Mouse (Mus musculus): Measurements from ENCODE around the gene Pex3. TPM values are rescaled to one million over a fixed set of nuclear protein-coding genes. Genes with fewer than 3 reads are reported as not detected.

Pex3 gene
- 29.5 and 34.2 TPM in 2 replicates for polyA plus RNA-seq (2015; fragmentation: Nextera tagmentation; extraction: Ambion mirVana)

DNA sequence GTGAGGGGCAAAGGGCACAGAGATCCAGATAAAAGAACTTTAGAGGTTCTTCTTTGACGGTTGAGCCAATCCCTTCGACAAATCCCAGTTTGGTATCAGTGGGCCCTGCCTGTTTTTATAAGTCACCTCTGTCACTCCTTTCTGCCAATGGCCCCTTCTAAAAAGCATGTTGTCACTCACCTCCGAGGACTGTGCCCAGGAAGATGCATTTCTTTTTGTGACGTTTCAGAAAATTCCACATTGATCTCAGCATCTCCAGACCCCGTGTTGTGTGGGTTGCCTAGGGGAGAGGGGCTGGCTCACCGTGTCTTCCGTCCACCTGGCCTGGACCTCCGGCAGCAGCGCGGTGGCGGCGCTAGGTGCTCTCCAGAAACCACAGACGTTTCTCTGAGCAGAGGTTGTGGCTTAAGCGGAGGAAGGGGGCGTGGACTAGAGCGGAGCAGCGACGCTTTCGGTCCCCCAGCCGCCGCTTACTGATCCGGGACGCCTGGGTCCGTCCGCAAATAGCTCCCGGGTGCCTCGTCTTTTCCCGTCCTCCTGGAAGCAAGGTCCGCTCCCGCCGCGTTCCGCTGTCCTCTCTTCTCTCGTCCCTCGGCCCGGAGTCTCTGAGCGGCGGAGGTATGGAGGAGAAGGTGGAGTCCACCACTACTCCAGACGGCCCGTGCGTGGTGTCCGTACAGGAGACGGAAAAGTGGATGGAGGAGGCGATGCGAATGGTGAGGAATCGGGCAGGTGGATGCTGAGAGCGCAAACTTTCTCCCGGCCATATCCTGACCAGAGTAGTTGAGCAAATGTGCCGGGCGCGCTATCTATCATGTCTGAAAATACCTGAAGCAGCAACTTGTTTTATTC is at the start of gene Pex3, which contains the start of gene Adat2:
Gene Pex3, minus strand, starts transcription at position 497 of the 852 bp plus-strand sequence.
Gene Adat2, plus strand, starts transcription at position 249 of the 852 bp plus-strand sequence.
- peak; percentile 96 for ATAC-seq
- Histone ChIP-seq H3K27me3 (ENCODE audit: control insufficient read depth, insufficient read depth, low read depth, low read length) (no peaks in the 10 kb centered on the region), H3K9me3 (replicated peaks; ENCODE audit: control insufficient read depth, low read length, poor library complexity, severe bottlenecking) (no peaks in the 10 kb centered on the region), H3K27ac (ENCODE audit: low read length) (peak within 1 kb of the TSS; percentile 65), H3K4me1 (ENCODE audit: control insufficient read depth, insufficient read depth, low read length) (peaks cover 12% of the 10 kb centered on the region), H3K36me3 (ENCODE audit: control insufficient read depth, insufficient read depth, low read length) (no peaks in the 10 kb centered on the region), H3K9ac (ENCODE audit: low read depth, low read length) (peak within 1 kb of the TSS; percentile 86), H3K4me3 (ENCODE audit: low read depth, low read length) (peak within 1 kb of the TSS; percentile 85), H3K4me2 (ENCODE audit: low read length) (peak within 1 kb of the TSS; percentile 80)
- under 1% methylated on average over 51 of the region's 51 CpGs for WGBS

DNA sequence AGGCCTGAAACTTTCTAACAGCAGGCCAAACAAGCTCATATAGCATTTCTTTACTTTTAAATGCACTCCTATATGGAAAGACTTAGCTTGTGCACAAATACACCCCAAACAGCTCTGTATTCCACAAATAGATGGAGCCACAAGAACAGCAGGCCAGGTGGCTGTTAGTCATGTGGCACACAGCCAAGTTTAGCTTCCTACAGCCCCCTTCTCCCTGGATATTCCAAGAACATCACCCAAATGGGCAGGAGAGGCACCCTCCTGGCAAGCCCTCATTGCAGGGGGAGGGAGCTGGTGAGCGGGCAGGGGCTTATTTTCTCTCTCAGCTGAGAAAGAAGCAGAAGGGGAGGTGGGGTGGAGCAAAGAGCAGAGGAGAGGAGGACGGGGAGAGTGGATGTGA is 48.0 kb upstream of the Pex3 start:
- H3K4me3 ChIP-seq (ENCODE audit: low read depth, low read length) = no peak overlapping the region
- no peaks in the 10 kb centered on the region for H3K36me3 ChIP-seq (ENCODE audit: control insufficient read depth, insufficient read depth, low read length)
- ATAC-seq = no peak
- H3K9ac ChIP-seq (ENCODE audit: low read depth, low read length) = no peak overlapping the region
- no peaks in the 10 kb centered on the region for H3K27me3 ChIP-seq (ENCODE audit: control insufficient read depth, insufficient read depth, low read depth, low read length)
- H3K27ac ChIP-seq (ENCODE audit: low read length) = no peak overlapping the region
- no peaks in the 10 kb centered on the region for H3K9me3 ChIP-seq (replicated peaks; ENCODE audit: control insufficient read depth, low read length, poor library complexity, severe bottlenecking)
- no peaks in the 10 kb centered on the region for H3K4me1 ChIP-seq (ENCODE audit: control insufficient read depth, insufficient read depth, low read length)
- H3K4me2 ChIP-seq (ENCODE audit: low read length) = no peak overlapping the region
- 63% methylated on average over 2 of the region's 2 CpGs for WGBS

DNA sequence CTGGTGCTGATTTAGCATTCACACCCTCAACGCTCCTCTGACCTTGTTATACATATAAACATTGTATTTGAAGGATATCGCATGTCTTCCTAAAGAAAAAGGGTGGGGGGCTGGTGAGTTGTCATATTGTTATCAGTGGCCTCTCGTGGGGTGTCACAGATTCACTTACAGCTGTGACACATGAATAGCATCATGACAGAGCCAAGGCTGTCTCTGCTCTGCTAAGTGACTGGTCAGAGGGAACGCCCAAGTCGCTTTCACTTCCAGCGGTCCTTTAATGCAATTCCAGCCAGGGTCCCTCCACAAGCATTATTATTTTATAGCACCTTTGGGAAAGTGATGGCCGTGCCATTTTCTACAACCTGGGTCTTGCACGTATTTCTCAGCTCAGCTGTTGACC is 44.5 kb upstream of the Pex3 start:
- H3K9me3 ChIP-seq (replicated peaks; ENCODE audit: control insufficient read depth, low read length, poor library complexity, severe bottlenecking) = no peaks in the 10 kb centered on the region
- H3K9ac ChIP-seq (ENCODE audit: low read depth, low read length) = no peak overlapping the region
- H3K4me2 ChIP-seq (ENCODE audit: low read length) = no peak overlapping the region
- WGBS = 84% methylated on average over 8 of the region's 8 CpGs
- no peak overlapping the region for H3K27ac ChIP-seq (ENCODE audit: low read length)
- H3K4me3 ChIP-seq (ENCODE audit: low read depth, low read length) = no peak overlapping the region
- no peak for ATAC-seq
- no peaks in the 10 kb centered on the region for H3K27me3 ChIP-seq (ENCODE audit: control insufficient read depth, insufficient read depth, low read depth, low read length)
- no peaks in the 10 kb centered on the region for H3K4me1 ChIP-seq (ENCODE audit: control insufficient read depth, insufficient read depth, low read length)
- H3K36me3 ChIP-seq (ENCODE audit: control insufficient read depth, insufficient read depth, low read length) = no peaks in the 10 kb centered on the region

DNA sequence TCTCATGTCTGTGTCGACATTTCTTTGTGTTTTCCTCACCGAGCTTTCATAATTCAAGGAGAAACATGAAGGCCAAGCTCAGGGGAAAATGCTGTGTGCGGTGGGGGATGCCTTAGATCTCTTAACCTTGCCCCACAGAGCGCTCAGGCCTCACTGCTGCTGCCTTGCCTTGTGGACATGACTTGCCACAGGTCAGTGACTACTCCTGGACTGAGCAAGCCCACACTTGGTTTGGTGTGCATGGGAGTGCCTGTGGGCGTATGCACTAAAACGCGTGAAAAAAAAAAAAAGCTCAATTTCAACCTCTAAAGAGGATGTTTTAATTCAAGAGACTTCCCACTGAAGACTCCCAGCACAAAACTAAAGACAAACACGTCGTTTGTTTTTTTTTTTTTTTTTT is 43.9 kb upstream of the Pex3 start:
- Histone ChIP-seq H3K9me3 (replicated peaks; ENCODE audit: control insufficient read depth, low read length, poor library complexity, severe bottlenecking) (no peaks in the 10 kb centered on the region), H3K4me3 (ENCODE audit: low read depth, low read length) (no peak overlapping the region), H3K4me2 (ENCODE audit: low read length) (no peak overlapping the region), H3K27ac (ENCODE audit: low read length) (no peak overlapping the region), H3K9ac (ENCODE audit: low read depth, low read length) (no peak overlapping the region), H3K36me3 (ENCODE audit: control insufficient read depth, insufficient read depth, low read length) (no peaks in the 10 kb centered on the region), H3K27me3 (ENCODE audit: control insufficient read depth, insufficient read depth, low read depth, low read length) (no peaks in the 10 kb centered on the region), H3K4me1 (ENCODE audit: control insufficient read depth, insufficient read depth, low read length) (no peaks in the 10 kb centered on the region)
- ATAC-seq = no peak
- 78% methylated on average over 9 of the region's 9 CpGs for WGBS

DNA sequence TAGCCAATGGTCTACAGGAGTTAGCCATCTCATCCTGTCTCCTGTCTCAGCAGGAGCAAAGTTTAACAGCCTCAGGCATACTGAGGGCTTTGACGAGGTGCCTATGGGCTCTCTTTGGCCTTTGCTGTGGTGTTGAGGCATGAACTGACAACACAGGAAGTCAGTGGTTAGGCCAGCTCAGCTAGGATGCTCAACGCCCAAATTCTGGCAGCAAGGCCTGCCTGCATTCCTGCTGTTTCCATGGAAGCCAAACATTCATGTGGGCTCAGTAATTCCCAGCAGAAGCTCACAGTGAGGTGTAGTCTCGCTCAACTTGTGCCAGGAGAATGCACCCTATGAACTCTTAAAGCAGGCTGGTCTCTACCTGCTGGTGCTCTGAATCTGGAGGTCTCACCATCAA is 43.1 kb upstream of the Pex3 start:
- ATAC-seq = no peak
- no peaks in the 10 kb centered on the region for H3K9me3 ChIP-seq (replicated peaks; ENCODE audit: control insufficient read depth, low read length, poor library complexity, severe bottlenecking)
- 38% methylated on average over 3 of the region's 3 CpGs for WGBS
- no peak overlapping the region for H3K4me2 ChIP-seq (ENCODE audit: low read length)
- H3K9ac ChIP-seq (ENCODE audit: low read depth, low read length) = no peak overlapping the region
- no peaks in the 10 kb centered on the region for H3K27me3 ChIP-seq (ENCODE audit: control insufficient read depth, insufficient read depth, low read depth, low read length)
- no peak overlapping the region for H3K4me3 ChIP-seq (ENCODE audit: low read depth, low read length)
- no peaks in the 10 kb centered on the region for H3K36me3 ChIP-seq (ENCODE audit: control insufficient read depth, insufficient read depth, low read length)
- no peaks in the 10 kb centered on the region for H3K4me1 ChIP-seq (ENCODE audit: control insufficient read depth, insufficient read depth, low read length)
- H3K27ac ChIP-seq (ENCODE audit: low read length) = no peak overlapping the region

DNA sequence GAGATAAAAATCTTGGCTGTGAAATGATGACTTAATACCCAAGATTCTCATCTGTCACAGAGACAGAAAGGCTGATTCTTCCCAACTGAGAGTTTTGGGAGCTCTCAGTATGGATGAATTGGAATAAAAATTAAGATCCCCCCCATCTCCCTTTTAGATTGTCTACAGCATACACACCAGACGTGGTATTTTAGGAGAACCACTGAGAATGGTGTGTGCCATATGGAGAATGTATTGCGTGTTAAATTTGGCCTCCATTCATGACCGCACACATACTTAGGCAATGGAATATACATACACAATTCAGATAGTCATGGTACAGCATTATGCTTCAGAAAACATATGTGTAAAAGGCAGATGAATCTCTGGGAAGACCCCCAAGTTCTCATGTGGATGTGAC is 40.6 kb upstream of the Pex3 start:
- H3K9ac ChIP-seq (ENCODE audit: low read depth, low read length) = no peak overlapping the region
- H3K9me3 ChIP-seq (replicated peaks; ENCODE audit: control insufficient read depth, low read length, poor library complexity, severe bottlenecking) = no peaks in the 10 kb centered on the region
- H3K4me1 ChIP-seq (ENCODE audit: control insufficient read depth, insufficient read depth, low read length) = no peaks in the 10 kb centered on the region
- no peak for ATAC-seq
- H3K27ac ChIP-seq (ENCODE audit: low read length) = no peak overlapping the region
- H3K27me3 ChIP-seq (ENCODE audit: control insufficient read depth, insufficient read depth, low read depth, low read length) = no peaks in the 10 kb centered on the region
- H3K4me3 ChIP-seq (ENCODE audit: low read depth, low read length) = no peak overlapping the region
- H3K4me2 ChIP-seq (ENCODE audit: low read length) = no peak overlapping the region
- no peaks in the 10 kb centered on the region for H3K36me3 ChIP-seq (ENCODE audit: control insufficient read depth, insufficient read depth, low read length)
- 89% methylated on average over 3 of the region's 3 CpGs for WGBS

DNA sequence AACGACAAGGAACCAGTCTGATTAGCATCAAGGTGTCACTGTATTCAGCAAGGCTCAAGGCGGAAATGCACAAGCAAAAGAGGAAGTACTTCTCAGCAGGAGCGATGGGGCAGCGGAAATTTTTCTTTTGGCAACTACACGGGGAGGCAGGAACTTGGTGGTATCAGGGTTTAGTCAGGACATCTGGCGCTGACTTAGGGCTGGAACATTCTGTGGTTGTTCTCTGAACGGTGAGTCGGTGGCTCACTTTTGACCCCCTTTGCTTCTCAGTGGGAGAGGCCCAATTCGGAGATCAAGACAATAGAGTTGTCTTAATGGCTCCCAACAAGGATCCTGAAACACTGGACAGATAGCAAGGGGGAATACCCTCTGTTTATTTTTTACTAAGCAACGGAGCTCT is 39.3 kb upstream of the Pex3 start:
- H3K36me3 ChIP-seq (ENCODE audit: control insufficient read depth, insufficient read depth, low read length) = no peaks in the 10 kb centered on the region
- no peaks in the 10 kb centered on the region for H3K9me3 ChIP-seq (replicated peaks; ENCODE audit: control insufficient read depth, low read length, poor library complexity, severe bottlenecking)
- H3K27me3 ChIP-seq (ENCODE audit: control insufficient read depth, insufficient read depth, low read depth, low read length) = no peaks in the 10 kb centered on the region
- H3K27ac ChIP-seq (ENCODE audit: low read length) = no peak overlapping the region
- no peak overlapping the region for H3K4me2 ChIP-seq (ENCODE audit: low read length)
- H3K4me1 ChIP-seq (ENCODE audit: control insufficient read depth, insufficient read depth, low read length) = no peaks in the 10 kb centered on the region
- 89% methylated on average over 10 of the region's 10 CpGs for WGBS
- ATAC-seq = no peak
- H3K4me3 ChIP-seq (ENCODE audit: low read depth, low read length) = no peak overlapping the region
- H3K9ac ChIP-seq (ENCODE audit: low read depth, low read length) = no peak overlapping the region

DNA sequence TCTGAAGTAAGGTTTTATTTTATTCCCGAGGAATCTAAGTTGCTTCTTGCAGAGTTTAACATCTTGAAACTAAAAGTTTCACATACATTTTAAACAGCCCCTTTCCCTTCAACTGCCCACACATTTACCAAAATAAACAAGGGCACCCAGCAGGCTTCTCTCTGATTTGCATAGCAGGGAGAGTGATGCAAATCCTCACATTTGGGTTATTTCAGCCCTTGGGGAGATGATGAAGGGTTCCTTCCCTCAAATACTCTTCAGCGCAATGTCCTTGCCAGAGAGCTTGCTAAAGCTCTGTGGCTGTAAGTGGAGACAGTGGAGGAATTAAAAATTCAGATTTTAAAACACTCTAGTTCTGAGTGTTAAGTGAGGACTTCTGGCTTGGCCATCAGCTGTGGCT is 35.0 kb upstream of the Pex3 start:
- ATAC-seq = no peak
- Histone ChIP-seq H3K27me3 (ENCODE audit: control insufficient read depth, insufficient read depth, low read depth, low read length) (no peaks in the 10 kb centered on the region), H3K4me3 (ENCODE audit: low read depth, low read length) (no peak overlapping the region), H3K9me3 (replicated peaks; ENCODE audit: control insufficient read depth, low read length, poor library complexity, severe bottlenecking) (no peaks in the 10 kb centered on the region), H3K4me2 (ENCODE audit: low read length) (no peak overlapping the region), H3K9ac (ENCODE audit: low read depth, low read length) (no peak overlapping the region), H3K36me3 (ENCODE audit: control insufficient read depth, insufficient read depth, low read length) (no peaks in the 10 kb centered on the region), H3K4me1 (ENCODE audit: control insufficient read depth, insufficient read depth, low read length) (no peaks in the 10 kb centered on the region), H3K27ac (ENCODE audit: low read length) (no peak overlapping the region)
- WGBS = 80% methylated on average over 2 of the region's 2 CpGs

DNA sequence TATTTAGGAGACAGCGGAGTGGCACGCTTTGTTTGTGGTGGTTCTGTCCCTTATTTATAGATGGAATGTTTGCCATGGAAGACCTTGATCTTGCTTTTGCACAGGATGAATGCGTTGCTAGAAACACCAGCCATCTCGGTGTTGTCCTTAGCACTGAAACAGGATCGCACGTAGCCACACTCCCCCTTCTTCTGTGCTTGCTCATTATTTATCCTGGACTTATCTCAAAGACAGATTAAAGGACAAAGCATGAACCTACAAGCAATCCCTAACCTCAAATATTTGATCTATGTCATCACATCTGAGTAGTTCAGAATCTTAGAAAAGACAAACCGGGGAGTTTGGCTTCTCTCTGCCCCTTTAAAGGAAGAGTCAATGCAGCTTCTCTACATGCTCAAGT is 24.2 kb upstream of the Pex3 start:
- Histone ChIP-seq H3K9ac (ENCODE audit: low read depth, low read length) (no peak overlapping the region), H3K36me3 (ENCODE audit: control insufficient read depth, insufficient read depth, low read length) (no peaks in the 10 kb centered on the region), H3K4me2 (ENCODE audit: low read length) (no peak overlapping the region), H3K9me3 (replicated peaks; ENCODE audit: control insufficient read depth, low read length, poor library complexity, severe bottlenecking) (no peaks in the 10 kb centered on the region), H3K4me1 (ENCODE audit: control insufficient read depth, insufficient read depth, low read length) (no peaks in the 10 kb centered on the region), H3K27ac (ENCODE audit: low read length) (no peak overlapping the region), H3K27me3 (ENCODE audit: control insufficient read depth, insufficient read depth, low read depth, low read length) (no peaks in the 10 kb centered on the region), H3K4me3 (ENCODE audit: low read depth, low read length) (no peak overlapping the region)
- ATAC-seq = no peak
- 75% methylated on average over 7 of the region's 7 CpGs for WGBS
